Mouse (Mus musculus) midbrain, postnatal 0 days (tissue): ENCODE results near the gene Tmem63b. TPM values are rescaled to one million over a fixed set of nuclear protein-coding genes. Genes with fewer than 3 reads are reported as not detected.

ENCODE experiments used
- ATAC-seq: fragments of 200-750 bp; cut with Nextera tagmentation; 2 replicates; pipeline ENCODE4 v1.8.0; 2017; ENCODE audit warnings: moderate number of reproducible peaks, mild to moderate bottlenecking, moderate TSS enrichment, moderate library complexity; ENCODE audit not compliant: low FRiP score
- DNase-seq: peaks from one replicate; pipeline ENCODE4 v3.0.0-alpha.2; 2015; ENCODE audit warnings: low spot score
- H3K27ac ChIP-seq: fragments of 300-500 bp; sonication (generic); 2 replicates; pipeline ENCODE4 v1.5.1; 2014; ENCODE audit warnings: low read depth, mild to moderate bottlenecking, low read length, mixed read lengths
- H3K27me3 ChIP-seq: fragments of 300-500 bp; sonication (generic); 2 replicates; pipeline ENCODE4 v1.6.1; 2014; ENCODE audit warnings: low read length, control low read depth, mixed read lengths; ENCODE audit not compliant: insufficient read depth
- H3K36me3 ChIP-seq: fragments of 300-500 bp; sonication (generic); 2 replicates; pipeline ENCODE4 v1.6.1; 2014; ENCODE audit warnings: low read length, control low read depth, mixed read lengths; ENCODE audit not compliant: insufficient read depth
- H3K4me1 ChIP-seq: fragments of 300-500 bp; sonication (generic); 2 replicates; pipeline ENCODE4 v1.6.1; 2014; ENCODE audit warnings: mild to moderate bottlenecking, control low read depth, antibody characterized with exemption, low read length, mixed read lengths; ENCODE audit not compliant: insufficient read depth
- H3K4me2 ChIP-seq: fragments of 300-500 bp; sonication (generic); 2 replicates; pipeline ENCODE4 v1.6.1; 2014; ENCODE audit warnings: low read depth, mild to moderate bottlenecking, low read length, mixed read lengths; ENCODE audit not compliant: poor library complexity, severe bottlenecking
- H3K4me3 ChIP-seq: fragments of 300-500 bp; sonication (generic); 2 replicates; pipeline ENCODE4 v1.5.1; 2014; ENCODE audit warnings: low read depth, mild to moderate bottlenecking, low read length, moderate library complexity
- H3K9ac ChIP-seq: fragments of 300-500 bp; sonication (generic); replicated peaks from 2 replicates; pipeline ENCODE4 v1.6.1; 2014; ENCODE audit warnings: mild to moderate bottlenecking, low read length, moderate library complexity, mixed read lengths; ENCODE audit not compliant: poor library complexity, severe bottlenecking
- H3K9me3 ChIP-seq: fragments of 300-500 bp; sonication (generic); 2 replicates; pipeline ENCODE4 v1.6.1; 2016; ENCODE audit warnings: low read length, control low read depth
- CTCF ChIP-seq: IDR thresholded peaks from 2 replicates; pipeline ENCODE4 v1.5.1; 2016; ENCODE audit warnings: antibody characterized with exemption, mild to moderate bottlenecking
- WGBS: fragments of 180-500 bp; shearing (Covaris S2); extraction: QIAGEN DNeasy Blood & Tissue Kit; methylation state at CpG from one replicate; pipeline ENCODE4 v1.1.7; 2014; 5-methylcytosine and 5-hydroxymethylcytosine counted together
- polyA plus RNA-seq: library from polyadenylated mRNA; unstranded; fragments of >200 nt; fragmentation: Nextera tagmentation; extraction: Ambion mirVana; gene quantifications from 2 replicates; pipeline ENCODE4 v1.2.1, GENCODE M21; 2015
- total RNA-seq: library from RNA; depleted of rRNA; stranded (reverse); fragments of >200 nt; gene quantifications from 2 replicates; pipeline ENCODE4 v1.2.3, GENCODE M21; 2014

Tmem63b gene
- total and polyA plus RNA-seq, 2 experiments from 2014 or later: 149 to 213 TPM

GRCm38 (mm10) chr17:45644185-45644584 lies 42.5 kb downstream of the Tmem63b start:
- DNase-seq: no peak
- 94% methylated on average over 4 of the region's 4 CpGs for WGBS
- peak; percentile 15; the same call in 1 of the 2 replicates for TF ChIP-seq CTCF

GRCm38 (mm10) chr17:45642701-45643100 lies 44.0 kb downstream of the Tmem63b start:
- Histone ChIP-seq H3K27ac (no peak overlapping the region), H3K9me3 (no peaks in the 10 kb centered on the region), H3K9ac (no peak overlapping the region), H3K4me1 (no peaks in the 10 kb centered on the region), H3K4me2 (no peak overlapping the region), H3K27me3 (no peaks in the 10 kb centered on the region), H3K36me3 (no peaks in the 10 kb centered on the region), H3K4me3 (no peak overlapping the region)
- peak; percentile 83 for TF ChIP-seq CTCF
- no peak for ATAC-seq
- DNase-seq: peak; percentile 88
- WGBS: 19% methylated on average over 12 of the region's 12 CpGs

More at GRCm38 (mm10) chr17:45644185-45644584, 42.5 kb downstream of the Tmem63b start:
- Histone ChIP-seq H3K4me2 (no peak overlapping the region), H3K27ac (no peak overlapping the region), H3K4me3 (no peak overlapping the region), H3K4me1 (no peaks in the 10 kb centered on the region), H3K9me3 (no peaks in the 10 kb centered on the region), H3K36me3 (no peaks in the 10 kb centered on the region), H3K9ac (no peak overlapping the region), H3K27me3 (no peaks in the 10 kb centered on the region)
- ATAC-seq: no peak

GRCm38 (mm10) chr17:45641981-45642380 lies 44.7 kb downstream of the Tmem63b start:
- H3K36me3 ChIP-seq: no peaks in the 10 kb centered on the region
- no peak overlapping the region for H3K4me2 ChIP-seq
- no peak for ATAC-seq
- TF ChIP-seq CTCF: no peak
- no peak for DNase-seq
- H3K4me3 ChIP-seq: no peak overlapping the region
- WGBS: 88% methylated on average over 8 of the region's 8 CpGs
- H3K27me3 ChIP-seq: no peaks in the 10 kb centered on the region
- no peak overlapping the region for H3K9ac ChIP-seq
- H3K4me1 ChIP-seq: no peaks in the 10 kb centered on the region
- H3K27ac ChIP-seq: no peak overlapping the region
- no peaks in the 10 kb centered on the region for H3K9me3 ChIP-seq

GRCm38 (mm10) chr17:45638596-45639295 lies 48.0 kb downstream of the Tmem63b start:
- Histone ChIP-seq H3K9me3 (no peaks in the 10 kb centered on the region), H3K9ac (no peak overlapping the region), H3K36me3 (no peaks in the 10 kb centered on the region), H3K4me1 (no peaks in the 10 kb centered on the region), H3K4me3 (no peak overlapping the region), H3K27me3 (peaks cover under 1% of the 10 kb centered on the region; the same call in 1 of the 2 replicates), H3K27ac (no peak overlapping the region), H3K4me2 (no peak overlapping the region)
- no peak for TF ChIP-seq CTCF
- no peak for DNase-seq
- no peak for ATAC-seq
- 83% methylated on average over 16 of the region's 16 CpGs for WGBS

- H3K4me2 ChIP-seq: no peak overlapping the region
- H3K4me1 ChIP-seq: peaks cover 5% of the 10 kb centered on the region; the same call in 1 of the 2 replicates
- H3K27ac ChIP-seq: no peak overlapping the region
- no peak for TF ChIP-seq CTCF
- H3K9ac ChIP-seq: no peak overlapping the region
- no peaks in the 10 kb centered on the region for H3K9me3 ChIP-seq
- H3K27me3 ChIP-seq: peaks cover 3% of the 10 kb centered on the region; the same call in 1 of the 2 replicates
- H3K4me3 ChIP-seq: no peak overlapping the region
- no peak for DNase-seq
- ATAC-seq: no peak
- WGBS: 84% methylated on average over 5 of the region's 5 CpGs
- H3K36me3 ChIP-seq: no peaks in the 10 kb centered on the region
These were observed 52.7 kb downstream of the Tmem63b start for GRCm38 (mm10) chr17:45634033-45634432.

GRCm38 (mm10) chr17:45631940-45632339 lies 54.8 kb downstream of the Tmem63b start:
- Histone ChIP-seq H3K9ac (no peak overlapping the region), H3K27ac (no peak overlapping the region), H3K27me3 (peaks cover 3% of the 10 kb centered on the region; the same call in 1 of the 2 replicates), H3K9me3 (no peaks in the 10 kb centered on the region), H3K4me2 (no peak overlapping the region), H3K36me3 (no peaks in the 10 kb centered on the region), H3K4me3 (no peak overlapping the region), H3K4me1 (peaks cover 5% of the 10 kb centered on the region; the same call in 1 of the 2 replicates)
- ATAC-seq (no peak), DNase-seq (no peak)
- WGBS: 79% methylated on average over 6 of the region's 6 CpGs
- TF ChIP-seq CTCF: no peak
